Mouse (Mus musculus): ENCODE results near the gene Cnpy3. TPM values are rescaled to one million over a fixed set of nuclear protein-coding genes. Genes with fewer than 3 reads are reported as not detected.

Cnpy3 gene
- polyA plus RNA-seq, 1 experiment = 3.2 TPM

GRCm38 (mm10) chr17:46782341-46783221 is 30.6 kb upstream of the Cnpy3 start, which contains the start of gene Rpl7l1:
Gene Rpl7l1 (minus strand): TSS chr17:46782672.
- H3K36me3 ChIP-seq (ENCODE audit: control insufficient read depth) = peaks cover 32% of the 10 kb centered on the region
- H3K4me3 ChIP-seq (replicated peaks) = peak within 1 kb of the TSS; percentile 95
- H3K27me3 ChIP-seq (ENCODE audit: control insufficient read depth) = no peaks in the 10 kb centered on the region
- H3K4me1 ChIP-seq (ENCODE audit: control insufficient read depth) = peaks cover 28% of the 10 kb centered on the region
- H3K9me3 ChIP-seq (ENCODE audit: control insufficient read depth, low read length) = peaks cover 2% of the 10 kb centered on the region
- TF ChIP-seq GATA1 (IDR thresholded peaks at IDR 0.05; ENCODE audit: low read length) (no peak), TAL1 (IDR thresholded peaks at IDR 0.05; ENCODE audit: low read length) (no peak)

GRCm38 (mm10) chr17:46781876-46782275 is 29.9 kb upstream of the Cnpy3 start:
- Histone ChIP-seq H3K4me1 (ENCODE audit: control insufficient read depth) (peaks cover 21% of the 10 kb centered on the region), H3K4me3 (replicated peaks) (peak overlapping the region; percentile 95), H3K36me3 (ENCODE audit: control insufficient read depth) (peaks cover 38% of the 10 kb centered on the region), H3K27me3 (ENCODE audit: control insufficient read depth) (no peaks in the 10 kb centered on the region), H3K9me3 (ENCODE audit: control insufficient read depth, low read length) (peaks cover 2% of the 10 kb centered on the region)
- no peak for TF ChIP-seq TAL1 (IDR thresholded peaks at IDR 0.05; ENCODE audit: low read length)

GRCm38 (mm10) chr17:46776087-46776486 is 24.1 kb upstream of the Cnpy3 start:
- Histone ChIP-seq H3K9me3 (ENCODE audit: control insufficient read depth, low read length) (no peaks in the 10 kb centered on the region), H3K27me3 (ENCODE audit: control insufficient read depth) (no peaks in the 10 kb centered on the region), H3K36me3 (ENCODE audit: control insufficient read depth) (peaks cover 68% of the 10 kb centered on the region), H3K4me3 (replicated peaks) (no peak overlapping the region), H3K4me1 (ENCODE audit: control insufficient read depth) (peaks cover 29% of the 10 kb centered on the region)
- TF ChIP-seq GATA1 (IDR thresholded peaks at IDR 0.05; ENCODE audit: low read length) (no peak), TAL1 (IDR thresholded peaks at IDR 0.05; ENCODE audit: low read length) (no peak)

GRCm38 (mm10) chr17:46775070-46775469 is 23.1 kb upstream of the Cnpy3 start:
- Histone ChIP-seq H3K4me3 (replicated peaks) (no peak overlapping the region), H3K4me1 (ENCODE audit: control insufficient read depth) (peaks cover 29% of the 10 kb centered on the region), H3K9me3 (ENCODE audit: control insufficient read depth, low read length) (no peaks in the 10 kb centered on the region), H3K27me3 (ENCODE audit: control insufficient read depth) (no peaks in the 10 kb centered on the region), H3K36me3 (ENCODE audit: control insufficient read depth) (peaks cover 61% of the 10 kb centered on the region)
- TF ChIP-seq TAL1 (IDR thresholded peaks at IDR 0.05; ENCODE audit: low read length) = no peak
- TF ChIP-seq GATA1 (IDR thresholded peaks at IDR 0.05; ENCODE audit: low read length) = no peak

DNA sequence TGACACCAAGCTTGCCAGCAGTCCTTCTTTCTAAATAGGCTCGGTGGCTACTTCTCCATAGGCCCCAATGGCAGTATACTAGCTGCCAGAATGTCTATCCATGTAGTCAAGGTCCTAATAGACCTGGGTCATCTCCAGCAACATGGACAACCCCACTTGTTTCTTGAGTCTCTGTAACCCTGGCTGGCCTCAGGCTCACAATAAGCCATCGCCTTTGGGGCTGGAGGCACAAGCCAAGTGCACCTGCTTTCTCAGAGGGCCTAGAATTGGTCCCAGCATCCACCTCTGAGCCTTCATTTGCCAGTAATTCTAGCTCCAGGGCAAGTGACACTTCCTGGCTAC is 22.1 kb upstream of the Cnpy3 start:
- Histone ChIP-seq H3K9me3 (ENCODE audit: control insufficient read depth, low read length) (no peaks in the 10 kb centered on the region), H3K27me3 (ENCODE audit: control insufficient read depth) (no peaks in the 10 kb centered on the region), H3K4me3 (replicated peaks) (peak overlapping the region; percentile 19), H3K4me1 (ENCODE audit: control insufficient read depth) (peaks cover 29% of the 10 kb centered on the region), H3K36me3 (ENCODE audit: control insufficient read depth) (peaks cover 51% of the 10 kb centered on the region)
- no peak for TF ChIP-seq GATA1 (IDR thresholded peaks at IDR 0.05; ENCODE audit: low read length)
- no peak for TF ChIP-seq TAL1 (IDR thresholded peaks at IDR 0.05; ENCODE audit: low read length)

DNA sequence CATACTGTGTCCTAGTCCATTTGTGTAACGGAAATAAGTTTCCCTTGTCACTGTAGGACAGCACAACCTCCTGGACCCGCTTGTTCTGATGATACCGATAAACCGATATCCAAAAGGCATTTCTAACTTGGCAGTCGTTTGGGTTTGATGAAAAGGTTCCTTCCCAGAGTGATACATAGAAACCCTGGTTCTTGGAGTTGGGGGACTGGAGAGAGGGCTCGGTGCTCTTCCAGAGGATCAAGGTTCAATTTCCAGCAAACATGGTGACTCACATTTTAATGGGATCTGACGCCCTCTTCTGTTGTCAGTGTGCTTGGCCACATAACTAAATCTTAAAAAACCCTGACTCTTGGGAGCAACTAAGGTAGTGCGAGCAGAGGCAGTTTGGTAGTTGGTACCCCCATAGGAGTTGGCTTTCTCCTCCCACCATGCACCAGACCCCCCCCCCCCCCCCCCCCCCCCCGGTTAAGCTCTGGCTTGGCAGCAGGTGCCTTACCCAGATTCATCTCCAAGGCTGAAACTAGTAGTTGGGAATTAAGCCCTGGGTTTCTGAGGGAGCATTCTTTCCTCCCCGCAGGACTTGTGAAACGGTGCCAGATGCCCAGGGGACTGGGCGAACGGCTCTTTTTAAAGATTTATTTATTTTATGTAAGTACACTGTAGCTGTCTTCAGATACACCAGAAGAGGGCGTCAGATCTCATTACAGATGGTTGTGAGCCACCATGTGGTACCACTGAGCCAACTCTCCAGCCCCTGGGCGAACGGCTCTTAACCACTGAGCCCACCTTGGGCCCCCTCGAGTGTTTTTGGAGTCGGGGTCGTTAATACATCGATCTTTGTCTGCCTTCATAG is 21.5 kb upstream of the Cnpy3 start:
- no peaks in the 10 kb centered on the region for H3K9me3 ChIP-seq (ENCODE audit: control insufficient read depth, low read length)
- H3K36me3 ChIP-seq (ENCODE audit: control insufficient read depth) = peaks cover 45% of the 10 kb centered on the region
- H3K4me1 ChIP-seq (ENCODE audit: control insufficient read depth) = peaks cover 29% of the 10 kb centered on the region
- TF ChIP-seq TAL1 (IDR thresholded peaks at IDR 0.05; ENCODE audit: low read length) (no peak), GATA1 (IDR thresholded peaks at IDR 0.05; ENCODE audit: low read length) (no peak)
- H3K4me3 ChIP-seq (replicated peaks) = peak overlapping the region; percentile 93
- H3K27me3 ChIP-seq (ENCODE audit: control insufficient read depth) = no peaks in the 10 kb centered on the region

DNA sequence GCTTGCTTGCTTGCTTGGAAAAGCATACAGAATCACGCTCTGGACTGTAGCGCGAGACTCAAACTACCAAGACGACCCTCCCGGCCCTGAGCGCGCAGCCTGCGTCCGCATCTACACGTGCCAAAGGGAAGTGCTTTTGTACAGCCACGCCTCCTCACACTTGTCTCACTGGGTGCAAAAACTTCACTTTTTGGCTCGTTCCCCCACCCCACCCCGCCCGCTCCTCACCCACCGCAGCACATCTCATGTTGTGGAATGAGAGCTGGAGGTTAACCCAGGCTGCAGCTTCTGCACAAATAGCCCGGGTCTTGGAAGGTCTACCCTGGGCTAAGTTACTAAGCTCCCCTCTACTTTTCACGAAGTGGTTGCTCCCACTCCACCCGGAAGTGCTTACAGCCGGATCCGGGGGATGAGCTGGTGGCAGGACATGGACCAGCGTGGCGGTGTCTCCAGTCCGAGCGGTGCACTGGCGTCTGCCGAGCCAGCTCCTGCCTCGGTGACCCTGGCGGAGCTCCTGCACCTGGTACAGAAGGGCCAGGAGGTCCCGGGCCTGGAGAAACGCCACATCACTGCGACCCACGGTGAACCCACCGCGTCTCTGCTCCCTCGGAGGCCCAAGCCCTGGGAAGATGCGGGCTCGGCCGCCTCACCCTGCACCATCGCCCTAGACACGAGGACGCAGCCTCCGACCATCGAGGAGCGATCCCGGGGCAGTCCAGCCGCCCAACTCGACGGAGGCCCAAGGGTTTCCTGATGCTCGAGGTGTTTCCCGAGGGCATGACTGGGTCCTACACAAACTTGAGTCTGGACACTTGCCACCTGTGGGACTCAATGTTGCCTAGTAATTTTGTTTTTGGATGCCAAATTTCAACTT is 20.6 kb upstream of the Cnpy3 start, which contains the start of gene 2310039H08Rik:
2310039H08Rik (plus strand) TSS at position 232 of the 874 bp plus-strand sequence.
- Histone ChIP-seq H3K27me3 (ENCODE audit: control insufficient read depth) (no peaks in the 10 kb centered on the region), H3K9me3 (ENCODE audit: control insufficient read depth, low read length) (no peaks in the 10 kb centered on the region), H3K4me1 (ENCODE audit: control insufficient read depth) (peaks cover 29% of the 10 kb centered on the region), H3K36me3 (ENCODE audit: control insufficient read depth) (peaks cover 36% of the 10 kb centered on the region), H3K4me3 (replicated peaks) (peak within 1 kb of the TSS; percentile 93)
- TF ChIP-seq GATA1 (IDR thresholded peaks at IDR 0.05; ENCODE audit: low read length) (no peak), TAL1 (IDR thresholded peaks at IDR 0.05; ENCODE audit: low read length) (no peak)

DNA sequence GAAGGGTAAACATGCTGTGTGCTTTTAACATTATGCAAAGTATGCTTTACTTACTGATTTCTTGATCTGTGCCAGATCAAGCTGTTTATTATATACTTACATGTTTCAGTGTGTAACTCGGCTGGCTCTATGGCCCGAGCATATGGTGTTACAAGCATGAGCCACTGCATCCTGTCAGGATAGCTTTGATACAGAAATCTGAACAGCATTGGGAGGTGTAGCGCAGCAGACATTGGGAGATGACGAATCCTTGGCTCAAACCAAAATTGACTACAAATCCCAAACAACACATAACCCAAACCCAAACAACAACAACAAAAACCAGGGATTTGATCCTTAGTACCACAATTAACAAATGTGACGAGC is 20.0 kb upstream of the Cnpy3 start:
- no peaks in the 10 kb centered on the region for H3K27me3 ChIP-seq (ENCODE audit: control insufficient read depth)
- TF ChIP-seq GATA1 (IDR thresholded peaks at IDR 0.05; ENCODE audit: low read length) (no peak), TAL1 (IDR thresholded peaks at IDR 0.05; ENCODE audit: low read length) (no peak)
- H3K4me1 ChIP-seq (ENCODE audit: control insufficient read depth) = peaks cover 29% of the 10 kb centered on the region
- H3K9me3 ChIP-seq (ENCODE audit: control insufficient read depth, low read length) = no peaks in the 10 kb centered on the region
- H3K36me3 ChIP-seq (ENCODE audit: control insufficient read depth) = peaks cover 30% of the 10 kb centered on the region
- peak overlapping the region; percentile 93 for H3K4me3 ChIP-seq (replicated peaks)
